Mouse (Mus musculus) gastrocnemius, adult 2 months (tissue): Measurements from ENCODE around the gene Agap1. TPM values are rescaled to one million over a fixed set of nuclear protein-coding genes. Genes with fewer than 3 reads are reported as not detected.

Experiments used
- DNase-seq: peaks from one replicate; pipeline ENCODE4 v3.0.0; 2022
- H3K27ac ChIP-seq: fragments of 200-600 bp; 2 replicates; pipeline ENCODE4 v1.8.1; 2022; ENCODE audit warnings: mild to moderate bottlenecking
- H3K4me3 ChIP-seq: fragments of 200-600 bp; 2 replicates; pipeline ENCODE4 v1.8.1; 2022; ENCODE audit warnings: mild to moderate bottlenecking, moderate library complexity
- CTCF ChIP-seq: fragments of 200-600 bp; IDR thresholded peaks from 2 replicates; pipeline ENCODE4 v1.8.1; 2022; ENCODE audit warnings: antibody characterized with exemption, mild to moderate bottlenecking, moderate library complexity
- intact Hi-C: fragments of 180-260 bp; cut with DNase I; formaldehyde crosslinking; loops from one replicate; pipeline ENCODE4 v1.15.1; 2025
- total RNA-seq, 2 experiments: library from RNA; stranded (reverse); gene quantifications; 2 replicates each; pipeline ENCODE4 v1.2.3; 2021

The Agap1 gene
- total RNA-seq, 2 experiments from 2014 or later = 22.8 to 24.2 TPM

- TF ChIP-seq CTCF = peak; percentile 98; the same call in 1 of the 2 replicates
- H3K4me3 ChIP-seq = no peak overlapping the region
- no peak overlapping the region for H3K27ac ChIP-seq
- intact Hi-C loops = loop anchor here (1.0 to 5.0 kb wide), 4 partner anchors 20 to 374 kb away; no protein-coding TSS in a partner anchor
- DNase-seq = peak; percentile 82
Observed at GRCm38 (mm10) chr1:89606612-89607011, 152.0 kb downstream of the Agap1 start.

GRCm38 (mm10) chr1:89608766-89609165 lies 154.2 kb downstream of the Agap1 start:
- no peak for TF ChIP-seq CTCF
- H3K27ac ChIP-seq = no peak overlapping the region
- DNase-seq = no peak
- intact Hi-C loops = loop anchor here (5.0 kb wide), 1 partner anchor 376 kb away; no protein-coding TSS in a partner anchor
- H3K4me3 ChIP-seq = no peak overlapping the region

- intact Hi-C loops = loop anchor here (5.0 kb wide), 1 partner anchor 378 kb away; no protein-coding TSS in a partner anchor
- no peak overlapping the region for H3K4me3 ChIP-seq
- no peak overlapping the region for H3K27ac ChIP-seq
- no peak for DNase-seq
- no peak for TF ChIP-seq CTCF
Observed at GRCm38 (mm10) chr1:89609964-89610363, 155.4 kb downstream of the Agap1 start.

GRCm38 (mm10) chr1:89611521-89611920 lies 156.9 kb downstream of the Agap1 start:
- Histone ChIP-seq H3K4me3 (no peak overlapping the region), H3K27ac (no peak overlapping the region)
- no peak for DNase-seq
- intact Hi-C loops = no loop called here
- no peak for TF ChIP-seq CTCF

- intact Hi-C loops = no loop called here
- Histone ChIP-seq H3K27ac (peak overlapping the region; percentile 17; the same call in 1 of the 2 replicates), H3K4me3 (no peak overlapping the region)
- no peak for TF ChIP-seq CTCF
- no peak for DNase-seq
Observed at GRCm38 (mm10) chr1:89613234-89613870, 158.7 kb downstream of the Agap1 start.

GRCm38 (mm10) chr1:89616556-89616955 lies 161.9 kb downstream of the Agap1 start:
- intact Hi-C loops = no loop called here
- Histone ChIP-seq H3K4me3 (no peak overlapping the region), H3K27ac (peak overlapping the region; percentile 84)
- no peak for TF ChIP-seq CTCF
- DNase-seq = peak; percentile 40

GRCm38 (mm10) chr1:89617336-89617735 lies 162.7 kb downstream of the Agap1 start:
- intact Hi-C loops = no loop called here
- DNase-seq = peak; percentile 83
- H3K27ac ChIP-seq = peak overlapping the region; percentile 84
- H3K4me3 ChIP-seq = peak overlapping the region; percentile 5; the same call in 1 of the 2 replicates
- TF ChIP-seq CTCF = no peak

- H3K4me3 ChIP-seq = no peak overlapping the region
- peak overlapping the region; percentile 84 for H3K27ac ChIP-seq
- no peak for TF ChIP-seq CTCF
- intact Hi-C loops = loop anchor here (5.0 kb wide), 1 partner anchor 83 kb away; no protein-coding TSS in a partner anchor
- DNase-seq = no peak
Observed at GRCm38 (mm10) chr1:89619963-89620362, 165.4 kb downstream of the Agap1 start.

- TF ChIP-seq CTCF = no peak
- no peak overlapping the region for H3K4me3 ChIP-seq
- no peak for DNase-seq
- peak overlapping the region; percentile 84 for H3K27ac ChIP-seq
- intact Hi-C loops = loop anchor here (5.0 kb wide), 1 partner anchor 84 kb away; no protein-coding TSS in a partner anchor
Observed at GRCm38 (mm10) chr1:89621014-89621791, 166.6 kb downstream of the Agap1 start.

GRCm38 (mm10) chr1:89621952-89622351 lies 167.3 kb downstream of the Agap1 start:
- peak overlapping the region; percentile 84 for H3K27ac ChIP-seq

GRCm38 (mm10) chr1:89622801-89623200 lies 168.2 kb downstream of the Agap1 start:
- H3K4me3 ChIP-seq = no peak overlapping the region
- peak; percentile 51 for DNase-seq
- intact Hi-C loops = loop anchor here (5.0 kb wide), 1 partner anchor 86 kb away; no protein-coding TSS in a partner anchor
- peak overlapping the region; percentile 84 for H3K27ac ChIP-seq
- TF ChIP-seq CTCF = no peak

More at GRCm38 (mm10) chr1:89621952-89622351, 167.3 kb downstream of the Agap1 start:
- H3K4me3 ChIP-seq = peak overlapping the region; percentile 23; the same call in 1 of the 2 replicates
- peak; percentile 97 for DNase-seq
- intact Hi-C loops = loop anchor here (5.0 kb wide), 1 partner anchor 85 kb away; no protein-coding TSS in a partner anchor
- TF ChIP-seq CTCF = no peak

GRCm38 (mm10) chr1:89625312-89625711 lies 170.7 kb downstream of the Agap1 start:
- DNase-seq = no peak
- peak overlapping the region; percentile 6; the same call in 1 of the 2 replicates for H3K27ac ChIP-seq
- H3K4me3 ChIP-seq = no peak overlapping the region
- intact Hi-C loops = loop anchor here (5.0 kb wide), 2 partner anchors 388 to 878 kb away; no protein-coding TSS in a partner anchor
- no peak for TF ChIP-seq CTCF
